Mouse (Mus musculus) C3H10T1/2 (cell line): Measurements from ENCODE around the gene Mmd. TPM values are rescaled to one million over a fixed set of nuclear protein-coding genes. Genes with fewer than 3 reads are reported as not detected.

Experiments
- polyA plus RNA-seq, 2 experiments: library from polyadenylated mRNA; unstranded; fragments of >200 nt; fragmentation: generic; extraction: Trizol; gene quantifications; one replicate each; pipeline ENCODE4 v1.2.1; 2012; ENCODE audit warnings: missing spikeins in 2 of 2

The Mmd gene
- polyA plus RNA-seq = 10 to 100 TPM; 15.5 to 23.1 TPM

DNA sequence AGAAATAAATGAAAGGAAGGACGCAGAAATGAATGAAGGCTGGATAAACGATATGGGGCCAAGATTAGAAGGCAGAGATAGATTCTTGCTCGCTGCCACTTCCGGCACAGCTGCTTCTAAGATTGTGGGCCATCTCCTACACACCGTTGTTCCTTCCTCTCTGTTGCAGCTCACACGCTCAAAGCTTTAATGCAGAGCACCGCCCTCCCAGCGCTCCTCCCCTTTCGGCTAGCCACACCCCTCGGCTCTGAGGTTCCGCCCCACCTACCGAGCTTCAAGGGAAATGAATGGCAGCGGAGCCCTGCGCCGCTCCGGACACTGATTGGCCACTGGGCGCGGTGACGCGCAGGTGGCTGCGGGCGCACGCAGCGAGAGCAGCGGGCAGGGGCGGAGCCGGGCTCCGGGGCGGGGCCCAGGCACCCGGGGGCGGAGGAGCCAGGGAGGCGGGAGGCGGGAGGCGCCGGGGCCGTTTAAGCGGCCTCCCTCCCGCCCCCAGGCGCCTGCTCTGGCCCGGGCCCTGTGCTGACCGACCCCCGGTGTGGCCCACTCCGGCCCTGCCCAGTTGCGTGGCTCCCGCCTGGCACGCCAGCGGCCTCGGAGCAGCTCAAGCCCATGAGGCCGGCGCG, at the start of gene Mmd:
Gene Mmd (plus strand): TSS at position 432 of the 626 bp plus-strand sequence.

Other genes with a start within 250 kb of the Mmd start
- under 1 TPM; 0.23 to 0.50 TPM for gene Pctp, start 246.6 kb upstream of the Mmd start, polyA plus RNA-seq
- not detected for gene Tmem100, start 219.1 kb upstream of the Mmd start, polyA plus RNA-seq
- 1 to 10 TPM; 1.1 to 8.4 TPM for gene Gm45716, start 61.8 kb upstream of the Mmd start, polyA plus RNA-seq
- gene Hlf, start 141.4 kb downstream of the Mmd start, polyA plus RNA-seq = under 1 TPM in 1 of 2 experiments, not detected in 1; 0.09 TPM